Mouse (Mus musculus) forebrain, embryonic 13.5 days (tissue): ENCODE measurements around the gene Tgif2. TPM values are rescaled to one million over a fixed set of nuclear protein-coding genes. Genes with fewer than 3 reads are reported as not detected.
"Not testable (repeated sequence)": the region's sequence is repeated elsewhere in the genome, so short reads cannot be mapped to it uniquely, and the experiment has no call there.

ENCODE experiments used
- ATAC-seq: fragments of 200-750 bp; cut with Nextera tagmentation; 2 replicates; pipeline ENCODE4 v1.8.0; 2017
- H3K27ac ChIP-seq: fragments of 300-500 bp; sonication (generic); 2 replicates; pipeline ENCODE4 v1.5.1; 2015; ENCODE audit warnings: inconsistent platforms, mild to moderate bottlenecking, moderate library complexity
- H3K27me3 ChIP-seq: fragments of 300-500 bp; sonication (generic); 2 replicates; pipeline ENCODE4 v1.6.1; 2015; ENCODE audit warnings: mild to moderate bottlenecking, inconsistent platforms
- H3K36me3 ChIP-seq: fragments of 300-500 bp; sonication (generic); 2 replicates; pipeline ENCODE4 v1.6.1; 2015; ENCODE audit warnings: mild to moderate bottlenecking, inconsistent platforms; ENCODE audit not compliant: poor library complexity, severe bottlenecking
- H3K4me1 ChIP-seq: fragments of 300-500 bp; sonication (generic); 2 replicates; pipeline ENCODE4 v1.6.1; 2015; ENCODE audit warnings: inconsistent platforms
- H3K4me2 ChIP-seq: fragments of 300-500 bp; sonication (generic); 2 replicates; pipeline ENCODE4 v1.6.1; 2015; ENCODE audit warnings: inconsistent platforms, mild to moderate bottlenecking, moderate library complexity
- H3K4me3 ChIP-seq: fragments of 300-500 bp; sonication (generic); 2 replicates; pipeline ENCODE4 v1.5.1; 2015; ENCODE audit warnings: mild to moderate bottlenecking, inconsistent platforms
- H3K9ac ChIP-seq: fragments of 300-500 bp; sonication (generic); 2 replicates; pipeline ENCODE4 v1.6.1; 2015; ENCODE audit warnings: mild to moderate bottlenecking, inconsistent platforms
- H3K9me3 ChIP-seq: fragments of 300-500 bp; sonication (generic); replicated peaks from 2 replicates; pipeline ENCODE4 v1.6.1; 2016; ENCODE audit warnings: inconsistent platforms
- WGBS: fragments of 180-500 bp; shearing (Covaris S2); methylation state at CpG from one replicate; pipeline ENCODE4 v1.1.7; 2015; 5-methylcytosine and 5-hydroxymethylcytosine counted together
- polyA plus RNA-seq: library from polyadenylated mRNA; unstranded; fragments of >200 nt; fragmentation: Nextera tagmentation; extraction: Ambion mirVana; gene quantifications from 2 replicates; pipeline ENCODE4 v1.2.1, GENCODE M21; 2015

The Tgif2 gene
- polyA plus RNA-seq, 1 experiment from 2014 or later = 63.3 TPM

- Histone ChIP-seq H3K9me3 (no peaks in the 10 kb centered on the region), H3K4me3 (no peak overlapping the region), H3K4me1 (peaks cover 33% of the 10 kb centered on the region), H3K4me2 (no peak overlapping the region), H3K27ac (no peak overlapping the region), H3K9ac (no peak overlapping the region), H3K27me3 (no peaks in the 10 kb centered on the region), H3K36me3 (peaks cover 78% of the 10 kb centered on the region)
- 58% methylated on average over 6 of the region's 6 CpGs for WGBS
- ATAC-seq = no peak
Measured at GRCm38 (mm10) chr2:156847653-156848052, 7.8 kb downstream of the Tgif2 start.

- H3K36me3 ChIP-seq = peaks cover 82% of the 10 kb centered on the region
- no peaks in the 10 kb centered on the region for H3K27me3 ChIP-seq
- H3K4me1 ChIP-seq = peaks cover 23% of the 10 kb centered on the region
- H3K9me3 ChIP-seq = no peaks in the 10 kb centered on the region
- H3K4me2 ChIP-seq = no peak overlapping the region
- no peak overlapping the region for H3K27ac ChIP-seq
- no peak overlapping the region for H3K9ac ChIP-seq
- WGBS = 91% methylated on average over 6 of the region's 6 CpGs
- ATAC-seq = no peak
- H3K4me3 ChIP-seq = no peak overlapping the region
Measured at GRCm38 (mm10) chr2:156848526-156849182, 8.8 kb downstream of the Tgif2 start.

GRCm38 (mm10) chr2:156850505-156850904 is 10.7 kb downstream of the Tgif2 start:
- no peak for ATAC-seq
- WGBS = 93% methylated on average over 5 of the region's 5 CpGs
- no peak overlapping the region for H3K27ac ChIP-seq
- H3K9me3 ChIP-seq = no peaks in the 10 kb centered on the region
- no peak overlapping the region for H3K9ac ChIP-seq
- H3K27me3 ChIP-seq = no peaks in the 10 kb centered on the region
- no peak overlapping the region for H3K4me2 ChIP-seq
- H3K4me3 ChIP-seq = no peak overlapping the region
- peaks cover 79% of the 10 kb centered on the region for H3K36me3 ChIP-seq
- peaks cover 10% of the 10 kb centered on the region for H3K4me1 ChIP-seq

- not testable (repeated sequence) for H3K27me3 ChIP-seq, ATAC-seq, H3K4me2 ChIP-seq, H3K27ac ChIP-seq, H3K4me3 ChIP-seq, H3K9me3 ChIP-seq, H3K4me1 ChIP-seq, H3K9ac ChIP-seq
- H3K36me3 ChIP-seq = peaks cover 76% of the 10 kb centered on the region
- 75% methylated on average over 8 of the region's 13 CpGs for WGBS
Measured at GRCm38 (mm10) chr2:156853584-156853983, 13.8 kb downstream of the Tgif2 start.

GRCm38 (mm10) chr2:156853999-156854771 is 14.4 kb downstream of the Tgif2 start:
- H3K4me2 ChIP-seq, H3K9me3 ChIP-seq, H3K4me3 ChIP-seq, H3K27ac ChIP-seq, H3K9ac ChIP-seq, H3K4me1 ChIP-seq, H3K27me3 ChIP-seq: not testable (repeated sequence)
- peak; percentile 50 for ATAC-seq
- WGBS = 47% methylated on average over 13 of the region's 13 CpGs
- peaks cover 75% of the 10 kb centered on the region for H3K36me3 ChIP-seq

GRCm38 (mm10) chr2:156856311-156856710 is 16.5 kb downstream of the Tgif2 start:
- no peaks in the 10 kb centered on the region for H3K27me3 ChIP-seq
- H3K4me2 ChIP-seq = no peak overlapping the region
- H3K36me3 ChIP-seq = peaks cover 56% of the 10 kb centered on the region
- H3K27ac ChIP-seq = no peak overlapping the region
- no peaks in the 10 kb centered on the region for H3K9me3 ChIP-seq
- no peak overlapping the region for H3K9ac ChIP-seq
- H3K4me1 ChIP-seq = peaks cover 7% of the 10 kb centered on the region
- no peak for ATAC-seq
- WGBS = 93% methylated on average over 1 of the region's 1 CpGs
- H3K4me3 ChIP-seq = no peak overlapping the region

- Histone ChIP-seq H3K9ac (no peak overlapping the region; the same call in 1 of the 2 replicates), H3K4me3 (no peak overlapping the region), H3K4me2 (no peak overlapping the region), H3K4me1 (peaks cover 15% of the 10 kb centered on the region), H3K27ac (no peak overlapping the region), H3K27me3 (no peaks in the 10 kb centered on the region), H3K36me3 (peaks cover 45% of the 10 kb centered on the region), H3K9me3 (no peaks in the 10 kb centered on the region)
- no peak for ATAC-seq
- 82% methylated on average over 3 of the region's 3 CpGs for WGBS
Measured at GRCm38 (mm10) chr2:156857385-156857791, 17.6 kb downstream of the Tgif2 start.

- peaks cover 42% of the 10 kb centered on the region for H3K36me3 ChIP-seq
- WGBS = 82% methylated on average over 2 of the region's 2 CpGs
- no peak within 1 kb of the TSS for H3K27ac ChIP-seq
- no peaks in the 10 kb centered on the region for H3K27me3 ChIP-seq
- ATAC-seq = no peak
- H3K4me1 ChIP-seq = peaks cover 15% of the 10 kb centered on the region
- no peak within 1 kb of the TSS for H3K4me2 ChIP-seq
- no peak within 1 kb of the TSS for H3K4me3 ChIP-seq
- H3K9ac ChIP-seq = no peak within 1 kb of the TSS; the same call in 1 of the 2 replicates
- no peaks in the 10 kb centered on the region for H3K9me3 ChIP-seq
Measured at GRCm38 (mm10) chr2:156857835-156858234, 18.0 kb downstream of the Tgif2 start, which contains the start of gene 4930518I15Rik. Gene 4930518I15Rik (minus strand): TSS chr2:156857946.

- 94% methylated on average over 7 of the region's 7 CpGs for WGBS
- H3K9ac ChIP-seq = no peak overlapping the region
- H3K4me3 ChIP-seq = no peak overlapping the region
- H3K4me2 ChIP-seq = no peak overlapping the region
- H3K4me1 ChIP-seq = peaks cover 18% of the 10 kb centered on the region
- no peak overlapping the region for H3K27ac ChIP-seq
- no peak for ATAC-seq
- H3K9me3 ChIP-seq = no peaks in the 10 kb centered on the region
- peaks cover 39% of the 10 kb centered on the region for H3K36me3 ChIP-seq
- no peaks in the 10 kb centered on the region for H3K27me3 ChIP-seq
Measured at GRCm38 (mm10) chr2:156858671-156859070, 18.9 kb downstream of the Tgif2 start.

GRCm38 (mm10) chr2:156862041-156862717 is 22.4 kb downstream of the Tgif2 start:
- H3K27me3 ChIP-seq = no peaks in the 10 kb centered on the region
- ATAC-seq = no peak; the same call in 1 of the 2 replicates
- H3K36me3 ChIP-seq = peaks cover 40% of the 10 kb centered on the region
- peak overlapping the region; percentile 96 for H3K27ac ChIP-seq
- peak overlapping the region; percentile 67 for H3K4me3 ChIP-seq
- peaks cover 31% of the 10 kb centered on the region for H3K4me1 ChIP-seq
- H3K9ac ChIP-seq = peak overlapping the region; percentile 98
- H3K4me2 ChIP-seq = peak overlapping the region; percentile 90
- no peaks in the 10 kb centered on the region for H3K9me3 ChIP-seq
- WGBS = under 1% methylated on average over 19 of the region's 19 CpGs

- WGBS = under 1% methylated on average over 98 of the region's 98 CpGs
- no peaks in the 10 kb centered on the region for H3K9me3 ChIP-seq
- peaks cover 41% of the 10 kb centered on the region for H3K36me3 ChIP-seq
Measured at GRCm38 (mm10) chr2:156862772-156863486, 23.1 kb downstream of the Tgif2 start, which contains the start of gene Rab5if. Gene Rab5if (plus strand): TSS chr2:156863128.

More at GRCm38 (mm10) chr2:156862772-156863486, 23.1 kb downstream of the Tgif2 start, which contains the start of gene Rab5if:
- H3K4me1 ChIP-seq = peaks cover 31% of the 10 kb centered on the region
- peak within 1 kb of the TSS; percentile 96 for H3K27ac ChIP-seq
- peak within 1 kb of the TSS; percentile 98 for H3K9ac ChIP-seq
- H3K27me3 ChIP-seq = no peaks in the 10 kb centered on the region
- peak; percentile 97 for ATAC-seq
- H3K4me3 ChIP-seq = peak within 1 kb of the TSS; percentile 67
- H3K4me2 ChIP-seq = peak within 1 kb of the TSS; percentile 96
